Mouse (Mus musculus): ENCODE measurements around the gene Hap1. TPM values are rescaled to one million over a fixed set of nuclear protein-coding genes. Genes with fewer than 3 reads are reported as not detected.
A peak's percentile ranks its signal among the peaks of the same experiment; 100 is the strongest.
"Not testable (repeated sequence)": the region's sequence is repeated elsewhere in the genome, so short reads cannot be mapped to it uniquely, and the experiment has no call there.

Gene Hap1
- polyA plus RNA-seq, 1 experiment: 269 TPM

DNA sequence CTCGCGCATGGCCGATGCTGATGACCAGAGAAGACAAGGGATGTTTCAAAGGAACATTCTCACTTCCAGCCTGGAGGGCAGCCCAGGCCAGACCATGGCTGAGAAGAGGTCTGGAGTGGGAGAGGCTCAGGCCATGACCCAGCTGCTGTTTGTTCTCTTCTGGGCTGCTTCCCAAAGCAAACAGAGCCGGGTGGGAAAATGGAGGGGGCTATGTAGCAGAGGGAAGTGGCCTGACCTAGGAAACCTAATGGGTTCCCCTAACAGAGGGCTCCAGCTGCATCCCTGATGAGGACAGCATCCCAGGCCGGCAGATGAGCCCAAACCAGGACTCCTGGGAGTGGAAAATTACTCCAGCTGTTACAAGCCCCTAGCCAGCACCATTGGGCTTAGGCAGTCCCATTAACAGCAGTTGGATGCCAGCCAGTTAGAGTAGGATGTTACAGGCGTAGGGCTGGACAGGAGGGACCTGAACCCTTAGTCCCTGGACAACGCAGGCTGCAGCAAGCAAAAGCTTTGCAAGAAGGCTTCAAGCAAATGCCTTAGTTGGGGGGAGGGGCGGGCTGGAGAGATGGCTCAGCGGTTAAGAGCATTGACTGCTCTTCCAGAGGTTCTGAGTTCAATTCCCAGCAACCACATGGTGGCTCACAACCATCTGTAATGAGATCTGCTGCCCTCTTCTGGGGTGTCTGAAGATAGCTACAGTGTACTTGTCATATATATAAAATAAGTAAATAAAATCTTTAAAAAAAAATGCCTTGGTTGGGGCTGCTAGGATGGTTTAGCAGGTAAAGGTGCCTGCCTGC is 35.4 kb upstream of the Hap1 start:
- DNase-seq (ENCODE audit: extremely low spot score in 1 of 2, low spot score in 1 of 2): peak in 1 of 2 experiments; percentile 43

DNA sequence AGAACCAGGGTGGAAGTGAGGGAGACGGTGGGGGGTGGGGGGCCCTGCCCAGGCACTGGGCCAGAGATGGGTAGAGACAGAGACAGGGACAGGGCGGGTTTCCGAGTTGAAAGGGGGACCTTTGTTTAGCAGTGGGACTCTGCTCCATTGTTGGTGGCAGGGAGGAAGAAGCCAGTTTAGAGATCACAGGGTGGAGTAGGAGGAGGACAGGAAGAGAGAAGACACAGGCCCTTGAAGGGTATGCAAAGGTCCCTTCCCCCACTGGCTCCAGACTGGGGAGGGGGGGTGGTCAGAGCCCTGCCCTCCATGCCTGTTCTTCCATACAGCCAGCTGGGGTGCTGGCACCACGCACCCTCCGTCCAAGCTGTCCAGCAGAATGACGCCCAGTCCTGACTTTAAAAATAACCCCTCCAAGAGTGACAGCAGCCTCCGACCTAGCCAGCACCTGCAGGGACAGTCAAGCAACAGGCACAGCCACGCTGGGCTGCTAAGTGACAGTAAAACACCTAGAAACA is 34.1 kb upstream of the Hap1 start:
- DNase-seq (ENCODE audit: extremely low spot score in 1 of 2, low spot score in 1 of 2): no peak

DNA sequence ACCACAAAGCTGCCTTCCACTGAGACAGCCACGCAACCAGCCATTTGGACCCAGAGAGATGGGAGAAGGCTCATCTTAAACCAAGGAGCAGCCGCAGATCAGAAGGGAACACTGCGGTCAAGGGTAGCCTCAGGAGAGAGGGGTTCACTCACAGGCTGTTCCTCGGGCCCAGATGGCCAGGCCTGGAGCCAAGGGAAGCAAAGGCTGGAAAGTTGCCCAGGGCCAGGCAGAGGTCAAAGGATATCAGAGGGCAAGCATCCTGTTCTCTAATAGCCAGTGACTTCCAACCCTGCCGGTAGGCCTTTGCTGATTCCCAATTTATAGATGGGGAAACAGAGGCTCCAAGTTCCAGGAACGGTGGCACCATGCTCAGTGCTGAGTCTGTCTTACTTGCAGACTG is 32.7 kb upstream of the Hap1 start:
- peak in 1 of 2 experiments; percentile 27 for DNase-seq (ENCODE audit: extremely low spot score in 1 of 2, low spot score in 1 of 2)

DNA sequence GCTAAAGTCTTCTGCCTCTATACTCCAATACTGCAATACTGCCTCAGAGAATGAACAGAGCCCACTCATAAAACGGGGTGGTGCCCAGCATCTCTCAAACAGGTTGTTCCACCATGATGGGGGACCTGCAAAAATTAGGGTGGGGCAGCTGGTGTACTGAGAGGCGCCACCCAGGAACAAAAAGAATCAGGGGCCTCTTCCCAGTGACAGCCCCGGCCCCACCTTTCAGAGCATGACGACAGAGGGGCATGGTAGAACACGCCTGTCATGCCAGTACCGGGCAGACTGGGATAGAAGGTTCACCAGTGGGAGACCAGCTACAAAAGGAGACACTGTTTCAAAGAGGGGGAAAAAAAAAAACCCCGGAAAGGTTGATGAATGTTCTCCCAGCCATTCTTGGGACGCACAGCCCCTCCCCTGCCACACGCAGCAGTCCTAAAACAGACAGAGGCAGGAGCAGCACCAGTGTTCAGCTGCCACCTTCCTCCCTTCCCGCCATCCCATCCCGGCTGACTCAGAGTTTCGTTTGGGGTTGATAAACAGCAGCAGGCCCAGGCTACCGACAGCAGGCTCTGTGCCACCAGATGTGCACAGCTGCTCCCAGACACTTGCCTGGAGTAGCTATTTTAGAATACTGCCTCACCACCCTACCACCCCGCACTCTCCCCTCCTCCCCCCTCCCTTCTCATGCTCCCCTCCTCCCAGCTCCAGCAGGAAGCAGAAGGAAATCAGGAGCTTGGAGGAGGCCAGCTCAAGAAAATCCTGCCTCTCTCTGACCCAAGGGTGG is 31.9 kb upstream of the Hap1 start:
- peak in 1 of 2 experiments; percentile 64 for DNase-seq (ENCODE audit: extremely low spot score in 1 of 2, low spot score in 1 of 2)

DNA sequence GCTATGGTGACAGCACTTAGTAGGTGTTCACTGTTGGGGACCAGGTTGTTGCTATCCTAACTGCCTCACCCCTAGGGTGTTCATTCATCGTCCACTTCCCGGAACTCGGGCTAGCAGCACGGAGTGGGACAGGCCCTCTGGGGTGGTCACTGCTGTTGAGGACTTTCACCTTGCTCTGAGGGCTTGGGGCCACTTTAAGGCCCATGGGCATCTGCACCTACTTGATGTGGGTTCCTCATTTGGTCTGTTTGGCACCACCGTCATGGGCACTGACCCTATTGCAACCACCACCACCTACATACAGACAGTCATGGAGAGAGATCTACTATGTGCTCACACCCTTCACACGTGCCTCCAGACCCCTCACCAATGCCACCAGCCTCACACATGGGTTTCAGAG is 31.2 kb upstream of the Hap1 start:
- DNase-seq (ENCODE audit: extremely low spot score in 1 of 2, low spot score in 1 of 2): no peak

DNA sequence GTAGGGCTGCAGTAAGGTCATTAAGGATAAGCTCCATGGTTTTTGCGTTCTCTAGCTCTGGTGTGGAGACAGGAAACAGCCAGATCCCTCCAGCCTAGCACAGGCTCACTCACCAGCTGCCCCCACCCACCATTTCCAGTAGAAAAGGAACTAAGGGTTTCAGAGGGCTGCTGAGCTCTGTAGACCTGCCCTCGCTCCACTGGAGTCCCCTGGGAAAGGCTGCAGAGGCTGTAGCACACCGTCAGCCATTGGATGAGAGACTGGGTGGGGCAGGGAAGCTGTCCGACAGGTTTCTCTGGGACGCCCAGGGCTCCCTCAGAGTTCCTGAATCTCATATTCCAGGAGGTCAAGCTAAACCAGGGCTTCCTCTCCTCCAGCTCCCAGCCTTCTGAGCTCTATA is 30.7 kb upstream of the Hap1 start:
- no peak for DNase-seq (ENCODE audit: extremely low spot score in 1 of 2, low spot score in 1 of 2)

DNA sequence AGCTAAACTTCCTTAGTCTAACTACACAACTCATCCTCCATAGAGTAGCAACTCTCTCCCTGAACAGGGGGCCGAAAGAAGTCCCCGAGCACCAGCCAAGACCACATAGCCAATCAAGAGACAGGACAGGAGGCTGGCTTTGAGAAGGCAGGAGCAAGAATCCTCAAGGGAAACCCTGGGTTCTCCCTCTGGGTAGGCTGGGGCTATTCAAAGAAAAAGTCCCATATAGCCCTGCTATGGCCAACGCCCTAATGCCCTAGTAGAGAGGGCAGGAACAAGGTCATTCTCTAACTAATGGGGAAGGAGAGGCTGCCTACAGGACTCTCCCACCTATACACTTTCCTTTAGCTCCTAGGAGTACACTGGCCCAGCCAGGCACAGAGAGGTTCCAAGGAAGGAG is 29.1 kb upstream of the Hap1 start:
- no peak for DNase-seq (ENCODE audit: extremely low spot score in 1 of 2, low spot score in 1 of 2)

DNA sequence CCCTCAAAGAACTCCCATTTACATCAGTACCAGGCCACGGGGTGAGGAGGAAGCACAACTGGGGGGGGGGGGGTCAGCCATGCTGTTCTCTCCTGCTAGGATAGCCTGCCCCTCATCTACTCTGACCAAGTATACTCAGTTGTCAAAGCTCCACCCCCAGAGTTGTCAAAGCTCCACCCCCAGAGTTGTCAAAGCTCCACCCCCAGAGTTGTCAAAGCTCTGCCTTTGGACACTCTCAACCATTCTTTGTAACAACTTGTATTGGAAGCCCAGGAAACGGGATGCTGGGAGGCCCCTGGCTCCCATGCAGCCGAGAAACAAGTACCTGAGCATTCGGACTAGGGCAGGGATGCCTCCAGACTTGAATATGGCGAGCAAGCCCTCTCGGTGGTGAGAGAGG is 26.8 kb upstream of the Hap1 start:
- no peak for DNase-seq (ENCODE audit: extremely low spot score in 1 of 2, low spot score in 1 of 2)

DNA sequence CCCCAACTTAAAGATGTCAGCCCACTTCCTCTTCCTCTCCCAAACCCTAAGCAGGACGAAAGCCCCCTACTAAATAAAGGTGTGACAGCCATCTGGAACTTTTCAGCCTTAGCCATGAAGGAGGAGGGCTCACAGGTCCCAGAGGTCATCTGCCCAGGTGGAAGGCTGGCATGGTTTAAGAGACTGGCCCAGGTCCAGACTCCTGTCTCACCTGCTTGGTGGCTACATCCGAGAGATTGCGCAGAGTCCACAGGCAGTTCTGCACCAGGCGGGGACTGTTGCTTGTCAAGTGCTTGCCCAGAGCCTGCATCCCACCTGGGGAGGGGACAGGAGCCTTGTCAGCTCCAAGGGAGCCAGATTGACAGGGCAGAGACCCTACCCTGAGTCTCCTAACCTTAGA is 23.4 kb upstream of the Hap1 start:
- DNase-seq (ENCODE audit: extremely low spot score in 1 of 2, low spot score in 1 of 2): no peak

DNA sequence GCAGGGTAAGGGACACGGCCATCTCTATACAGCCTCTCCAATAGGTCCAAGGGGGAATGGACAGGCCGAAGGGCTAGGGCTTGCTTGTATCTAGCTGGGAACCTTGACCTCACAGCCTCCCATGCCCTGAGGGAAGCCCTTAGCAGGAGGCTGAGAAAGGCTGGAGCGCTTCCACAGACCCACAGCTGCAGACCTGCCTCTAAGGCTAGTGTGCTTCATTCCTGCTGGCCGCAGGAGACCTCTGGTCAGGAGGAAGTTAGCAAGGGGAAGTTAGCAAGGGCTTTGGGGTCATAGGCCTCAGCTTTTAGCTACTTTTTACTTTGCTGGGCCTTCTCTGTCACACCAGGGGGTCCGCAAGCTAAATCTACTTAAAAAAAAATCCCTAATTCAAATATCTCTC is 22.5 kb upstream of the Hap1 start:
- DNase-seq (ENCODE audit: extremely low spot score in 1 of 2, low spot score in 1 of 2): no peak

DNA sequence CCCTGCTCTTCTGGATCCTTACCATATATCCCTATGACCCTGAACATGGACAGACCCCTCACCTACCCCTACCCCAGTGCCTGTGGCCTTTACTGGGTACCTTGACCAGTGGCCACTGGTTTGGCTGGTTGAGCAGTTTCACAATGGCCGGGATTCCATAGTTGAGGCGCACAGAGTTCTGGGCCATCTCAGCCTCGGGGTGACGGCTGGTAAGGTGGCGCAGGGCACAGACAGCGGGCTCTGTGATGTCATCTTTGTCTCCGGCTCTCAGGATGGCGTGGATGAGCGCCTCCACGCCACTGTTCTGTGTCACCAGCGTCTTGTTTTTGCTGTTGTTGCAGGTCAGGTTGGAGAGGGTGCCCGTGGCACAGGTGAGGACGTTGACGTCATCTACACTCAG is 22.1 kb upstream of the Hap1 start:
- DNase-seq (ENCODE audit: extremely low spot score in 1 of 2, low spot score in 1 of 2): no peak

DNA sequence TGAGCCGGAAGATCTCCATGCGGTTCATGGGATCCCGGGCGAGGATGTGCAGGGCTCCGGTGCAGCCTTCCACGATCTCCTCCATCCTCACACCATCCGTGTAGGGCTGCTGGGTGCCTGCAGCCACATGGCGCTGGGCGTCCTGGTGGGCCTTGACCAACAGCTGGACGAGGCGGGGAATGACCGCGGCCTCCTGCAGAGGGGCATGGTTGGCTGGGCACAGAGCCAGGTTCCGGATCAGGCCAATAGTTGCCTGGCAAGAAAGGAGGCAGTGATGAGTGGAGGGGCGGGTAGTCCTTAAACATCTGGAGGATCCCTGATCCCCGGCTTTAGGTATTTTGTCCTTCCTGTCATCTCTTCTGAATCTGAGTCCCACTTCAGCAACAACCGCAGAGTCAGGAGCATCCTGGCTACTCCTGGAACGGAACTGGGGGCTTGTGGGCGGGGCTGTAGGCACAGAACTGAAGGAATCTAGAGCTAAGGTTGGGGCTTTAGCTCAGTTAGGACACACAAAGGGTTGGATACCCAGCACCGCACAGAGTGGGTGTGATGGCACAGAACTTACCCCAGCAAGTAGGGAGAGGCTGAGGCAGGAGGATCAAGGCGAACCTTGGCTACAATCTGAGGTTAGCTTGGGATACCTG is 20.9 kb upstream of the Hap1 start:
- DNase-seq (ENCODE audit: extremely low spot score in 1 of 2, low spot score in 1 of 2): no peak

DNA sequence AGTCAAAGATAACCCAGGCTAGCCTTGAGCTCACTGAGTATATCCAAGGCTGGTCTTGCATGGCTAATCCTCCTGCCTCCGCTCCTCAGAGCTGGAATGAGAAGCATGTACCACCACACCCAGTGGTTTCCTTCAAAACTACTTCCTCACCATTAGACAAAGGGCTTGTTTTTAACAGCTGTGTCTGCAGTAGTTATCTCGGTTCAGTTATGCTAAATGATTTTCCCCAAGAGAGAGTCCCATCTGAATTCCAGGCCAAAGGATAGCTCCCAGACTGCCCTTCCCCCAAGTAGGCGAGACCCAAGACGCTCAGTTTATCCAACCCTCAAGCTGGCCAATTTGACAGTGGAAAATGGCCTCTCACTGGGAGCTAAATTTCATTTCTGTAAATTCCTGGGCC is 20.1 kb upstream of the Hap1 start:
- DNase-seq (ENCODE audit: extremely low spot score in 1 of 2, low spot score in 1 of 2): no peak

DNA sequence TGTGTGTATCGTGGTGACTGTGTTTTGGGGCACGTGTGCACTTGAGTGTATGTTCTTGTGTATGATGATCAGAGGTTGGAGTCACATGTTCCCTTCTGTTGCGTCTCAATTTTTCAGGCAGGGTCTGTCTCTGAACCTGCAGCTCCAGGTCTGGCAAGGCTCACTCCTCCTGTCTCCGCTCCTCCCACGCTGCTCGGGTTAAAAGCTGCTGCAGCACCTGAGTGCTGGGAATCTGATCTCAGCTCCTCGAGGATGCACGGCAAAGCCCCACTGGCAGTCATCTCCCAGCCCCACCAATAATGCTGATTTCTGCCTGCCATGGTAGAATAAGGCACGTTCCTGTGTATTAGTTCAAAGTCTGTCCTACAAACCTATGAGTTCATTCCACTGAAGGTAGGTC is 19.2 kb upstream of the Hap1 start:
- no peak for DNase-seq (ENCODE audit: extremely low spot score in 1 of 2, low spot score in 1 of 2)

DNA sequence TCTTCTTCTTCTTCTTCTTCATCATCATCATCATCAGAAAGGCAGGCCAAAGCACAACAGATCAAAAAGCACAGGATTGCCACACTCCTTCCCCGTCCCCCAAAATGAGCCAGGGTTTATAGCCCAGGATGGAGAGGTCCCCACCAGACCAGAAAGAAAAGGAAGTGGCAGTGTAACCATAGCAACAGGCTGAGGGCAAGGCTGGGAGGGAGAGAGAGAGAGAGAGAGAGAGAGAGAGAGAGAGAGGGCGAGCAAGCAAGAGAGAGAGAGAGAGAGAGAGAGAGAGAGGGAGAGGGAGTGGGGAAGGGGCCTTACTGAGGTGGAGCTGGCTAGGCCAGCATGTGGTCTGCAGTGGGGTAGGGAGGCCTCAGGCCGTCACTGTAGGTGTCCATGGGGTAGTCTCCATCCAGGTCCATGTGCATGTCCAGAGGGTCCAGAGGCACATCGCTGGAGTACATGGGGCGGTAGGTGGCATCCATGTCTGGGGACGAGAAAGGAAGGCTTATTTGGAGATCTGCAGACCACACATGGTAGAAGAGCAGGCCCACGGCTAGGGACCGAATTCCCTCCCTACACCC is 16.1 kb upstream of the Hap1 start:
- DNase-seq (ENCODE audit: extremely low spot score in 1 of 2, low spot score in 1 of 2): no peak

DNA sequence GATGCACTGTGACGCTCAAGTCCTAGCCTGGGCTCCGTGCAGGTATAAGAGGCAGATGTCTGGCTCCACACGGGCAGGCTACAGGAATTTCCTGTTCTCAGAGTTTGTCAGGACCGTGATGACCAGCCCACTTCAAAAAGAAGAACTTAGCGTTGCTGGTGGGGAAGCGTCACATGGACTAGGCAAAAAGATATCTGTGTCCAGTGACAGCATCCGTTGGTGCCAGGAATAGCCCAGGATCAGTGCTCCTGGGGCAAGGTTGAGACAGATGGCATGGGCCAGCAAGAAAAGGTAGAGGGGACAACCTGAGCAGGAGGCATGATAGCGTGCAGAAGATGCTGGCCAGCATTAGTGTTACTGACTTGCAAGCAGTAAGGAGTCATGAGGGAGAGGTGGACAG is 13.9 kb upstream of the Hap1 start:
- no peak for DNase-seq (ENCODE audit: extremely low spot score in 1 of 2, low spot score in 1 of 2)

DNA sequence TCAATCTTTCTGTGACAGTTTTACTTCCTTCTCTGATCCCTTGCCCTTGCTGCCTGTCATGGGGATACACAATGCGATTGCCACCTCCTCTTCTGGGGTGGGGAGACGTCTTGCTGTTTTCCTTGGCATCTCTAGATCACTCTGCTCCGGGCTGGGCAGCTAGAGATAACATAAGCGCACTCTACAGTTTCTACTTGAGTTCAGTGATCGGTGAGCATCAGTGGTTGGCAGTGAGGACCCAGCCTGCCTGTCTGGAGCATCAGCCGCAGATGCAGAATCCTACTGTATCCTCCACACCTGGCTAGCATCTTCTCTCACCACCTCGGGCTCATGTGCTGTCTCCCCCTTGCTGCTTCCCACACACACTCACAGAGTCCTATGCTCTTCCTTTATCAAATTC is 13.2 kb upstream of the Hap1 start:
- no peak for DNase-seq (ENCODE audit: extremely low spot score in 1 of 2, low spot score in 1 of 2)

DNA sequence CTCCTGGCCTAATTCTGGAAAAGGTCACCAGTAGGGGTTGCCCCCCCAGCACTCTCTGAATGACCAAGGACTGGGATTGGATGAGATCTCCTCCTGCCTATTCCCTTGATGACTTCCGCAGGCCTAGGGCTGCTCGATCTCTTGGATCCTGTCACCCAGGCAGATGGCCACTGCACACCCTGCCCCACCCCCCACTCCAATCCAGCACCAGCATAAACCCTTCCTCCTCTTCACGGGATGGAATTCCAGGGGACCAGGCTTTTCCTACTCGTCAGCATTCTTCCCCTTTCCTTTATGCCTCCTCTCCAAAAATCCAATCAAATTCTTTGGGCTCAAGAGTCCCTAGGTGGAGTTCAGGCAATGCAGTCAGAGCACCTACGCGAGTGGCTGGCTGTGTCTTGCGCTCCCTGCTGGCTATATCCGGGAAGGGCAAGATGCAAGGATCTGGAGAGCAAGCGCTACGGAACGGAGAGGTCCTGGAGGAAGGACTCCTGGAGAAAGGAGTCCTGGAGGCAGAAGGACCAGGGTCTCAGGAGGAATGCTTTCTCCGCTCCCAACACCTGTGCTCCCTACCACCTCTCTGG is 7.1 kb upstream of the Hap1 start:
- DNase-seq (ENCODE audit: extremely low spot score in 1 of 2, low spot score in 1 of 2): peak in 1 of 2 experiments; percentile 82

DNA sequence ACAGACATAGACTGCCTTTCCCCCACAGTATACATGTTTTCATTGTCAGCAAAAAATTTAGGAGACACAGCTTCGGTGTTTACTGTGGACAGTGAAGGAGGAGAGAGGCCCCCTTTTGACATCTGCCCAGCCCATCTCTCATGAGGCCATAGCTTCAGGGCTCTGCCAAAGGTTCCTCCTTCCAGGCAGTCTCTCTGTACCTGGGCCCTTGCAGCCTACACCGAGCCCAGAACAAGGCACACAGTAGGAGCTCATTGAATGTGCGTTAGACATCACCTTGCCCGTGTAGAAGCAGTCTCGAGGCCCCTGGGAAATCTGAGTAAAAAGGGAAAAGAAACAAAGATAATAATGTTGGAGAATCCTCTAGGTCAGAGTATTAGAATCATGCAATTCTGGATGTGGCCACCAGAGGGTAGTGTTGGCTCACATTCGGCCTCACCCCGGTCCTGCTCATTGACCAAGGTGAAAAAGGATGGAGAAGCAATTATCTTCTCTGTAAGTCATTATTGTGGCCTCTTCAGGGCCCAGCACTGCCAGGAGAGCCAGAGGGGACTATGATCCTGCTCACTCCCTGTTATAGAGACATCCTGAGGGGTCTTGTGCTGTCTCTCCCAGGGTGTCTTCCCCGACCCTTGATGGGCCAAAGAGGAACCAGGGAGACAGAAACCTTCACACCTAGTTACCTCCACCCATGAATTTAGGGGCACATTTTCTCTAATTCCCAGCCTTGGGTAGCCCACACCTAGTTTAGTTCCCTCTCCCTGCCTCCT is 6.5 kb upstream of the Hap1 start:
- DNase-seq (ENCODE audit: extremely low spot score in 1 of 2, low spot score in 1 of 2): peak in 1 of 2 experiments; percentile 92

DNA sequence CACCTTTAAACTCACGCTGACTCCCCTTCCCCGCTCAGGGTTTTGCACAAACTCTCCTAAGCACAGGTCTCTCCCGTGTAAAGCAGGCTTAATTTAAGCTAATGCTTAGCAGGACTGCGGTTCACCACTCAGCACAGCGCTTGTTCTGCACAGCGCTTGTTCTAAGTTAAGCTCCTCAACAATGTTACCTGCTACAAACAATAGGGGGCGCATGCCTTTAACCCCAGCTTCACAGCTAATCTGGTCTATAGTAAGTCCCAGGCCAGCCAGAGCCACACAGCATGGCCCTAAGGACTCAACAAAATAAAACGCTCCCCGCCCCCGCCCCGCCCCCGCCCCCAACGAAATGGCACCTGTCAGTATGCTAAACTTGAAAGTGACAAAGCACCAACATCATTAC is 5.1 kb upstream of the Hap1 start:
- not testable (repeated sequence) for DNase-seq (ENCODE audit: extremely low spot score in 1 of 2, low spot score in 1 of 2)
